Mouse (Mus musculus) CH12.LX (cell line): Measurements from ENCODE around the gene Serbp1.

Experiments
- BHLHE40 ChIP-seq: IDR thresholded peaks from 2 replicates; pipeline ENCODE4 v1.6.1; 2011; ENCODE audit warnings: mild to moderate bottlenecking, low read depth, low read length, improper control_type of control experiment
- CTCF ChIP-seq, 2 experiments: IDR thresholded peaks in 1 of 2; conservative IDR thresholded peaks in 1 of 2; 2 replicates each; pipeline ENCODE4 v1.5.1; 2011 to 2012; ENCODE audit warnings: low read depth in 2 of 2, low read length in 2 of 2, improper control_type of control experiment in 1 of 2, inconsistent platforms in 1 of 2, mild to moderate bottlenecking in 1 of 2, moderate library complexity in 1 of 2
- EP300 ChIP-seq: IDR thresholded peaks from 2 replicates; pipeline ENCODE4 v1.6.1; 2011; ENCODE audit warnings: low read length, improper control_type of control experiment
- MAZ ChIP-seq: IDR thresholded peaks from 2 replicates; pipeline ENCODE4 v1.6.1; 2012; ENCODE audit warnings: low read depth, mild to moderate bottlenecking, inconsistent platforms, low read length, improper control_type of control experiment, moderate library complexity
- POLR2A ChIP-seq: IDR thresholded peaks from 2 replicates; pipeline ENCODE4 v1.6.1; 2011; ENCODE audit warnings: low read depth, mild to moderate bottlenecking, improper control_type of control experiment, low read length
- TCF12 ChIP-seq: IDR thresholded peaks from 2 replicates; pipeline ENCODE4 v1.6.1; 2014; ENCODE audit warnings: low read depth, mild to moderate bottlenecking, inconsistent platforms, low read length, improper control_type of control experiment

DNA sequence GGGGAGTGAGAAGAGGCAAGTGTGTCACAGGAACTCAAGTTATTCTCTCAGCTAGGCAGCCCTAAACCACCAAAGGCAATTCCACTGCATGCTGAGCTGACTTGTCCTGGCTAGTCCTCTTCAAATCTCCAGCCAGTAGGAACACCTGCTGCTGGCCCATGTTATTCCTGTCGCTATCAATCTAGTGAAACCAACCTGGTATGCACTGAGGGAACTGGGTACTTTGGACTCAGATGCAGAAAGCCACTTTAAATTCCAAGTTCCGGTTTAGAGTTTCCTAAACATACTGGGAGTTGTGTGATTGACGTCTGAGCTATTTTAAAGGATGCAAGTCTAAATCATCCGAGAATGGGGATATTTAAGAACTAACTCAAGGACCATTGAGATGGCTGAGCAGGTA lies 11.7 kb upstream of the Serbp1 start:
- no peak for TF ChIP-seq BHLHE40
- TF ChIP-seq MAZ, result no peak
- TF ChIP-seq EP300, result no peak
- TF ChIP-seq TCF12, result no peak
- no peak for TF ChIP-seq CTCF (conservative IDR thresholded peaks at IDR 0.05 in 1 of 2, IDR thresholded peaks at IDR 0.05 in 1 of 2; ENCODE audit: low read depth in 2 of 2, low read length in 2 of 2)
- TF ChIP-seq POLR2A, result no peak
